Mouse (Mus musculus) kidney, adult 2 months (tissue): Measurements from ENCODE around the gene Myo1a. TPM values are rescaled to one million over a fixed set of nuclear protein-coding genes. Genes with fewer than 3 reads are reported as not detected.

Experiments
- DNase-seq: peaks from one replicate; pipeline ENCODE4 v3.0.0; 2021
- H3K27ac ChIP-seq: fragments of 200-500 bp; 2 replicates; pipeline ENCODE4 v1.5.1; 2012; ENCODE audit warnings: low read depth, low read length, control low read depth, inconsistent platforms; ENCODE audit not compliant: insufficient read depth
- H3K27me3 ChIP-seq: fragments of 200-500 bp; replicated peaks from 2 replicates; pipeline ENCODE4 v1.6.1; 2012; ENCODE audit warnings: mild to moderate bottlenecking, moderate library complexity, low read length, inconsistent platforms; ENCODE audit not compliant: control insufficient read depth, insufficient read depth
- H3K36me3 ChIP-seq: fragments of 200-500 bp; 2 replicates; pipeline ENCODE4 v1.6.1; 2012; ENCODE audit warnings: mild to moderate bottlenecking, moderate library complexity, low read length, inconsistent platforms; ENCODE audit not compliant: control insufficient read depth, insufficient read depth
- H3K4me1 ChIP-seq: fragments of 200-500 bp; 2 replicates; pipeline ENCODE4 v1.6.1; 2011; ENCODE audit warnings: low read length; ENCODE audit not compliant: control insufficient read depth, insufficient read depth
- H3K4me3 ChIP-seq: fragments of 200-500 bp; 2 replicates; pipeline ENCODE4 v1.5.1; 2011; ENCODE audit warnings: mild to moderate bottlenecking, low read depth, low read length, control low read depth; ENCODE audit not compliant: insufficient read depth
- CTCF ChIP-seq: fragments of 200-500 bp; conservative IDR thresholded peaks from 2 replicates; pipeline ENCODE4 v1.5.1; 2011; ENCODE audit warnings: low read depth, mild to moderate bottlenecking, control low read depth, low read length, moderate library complexity, mixed read lengths; ENCODE audit not compliant: insufficient read depth, insufficient read length
- POLR2A ChIP-seq: fragments of 200-500 bp; IDR thresholded peaks from one replicate; pipeline ENCODE4 v1.6.1; 2011; ENCODE audit warnings: low read depth, low read length, control low read depth
- WGBS: fragments of 180-500 bp; shearing (Covaris S2); methylation state at CpG from one replicate; pipeline ENCODE4 v1.1.7; 2018; 5-methylcytosine and 5-hydroxymethylcytosine counted together
- polyA plus RNA-seq: library from polyadenylated mRNA; depleted of rRNA; stranded (reverse); fragments of >200 nt; gene quantifications from 2 replicates; pipeline ENCODE4 v1.2.3, GENCODE M21; 2012

Myo1a gene
- polyA plus RNA-seq, 1 experiment, result 0.06 TPM

- TF ChIP-seq CTCF, result no peak
- TF ChIP-seq POLR2A, result no peak
- DNase-seq, result no peak
These were observed 29.0 kb upstream of the Myo1a start for GRCm38 (mm10) chr10:127675859-127676398.

GRCm38 (mm10) chr10:127676691-127677548, 28.1 kb upstream of the Myo1a start:
- peak; percentile 98 for DNase-seq
- WGBS, result under 1% methylated on average over 71 of the region's 71 CpGs
- Histone ChIP-seq H3K27me3 (no peaks in the 10 kb centered on the region), H3K27ac (peak overlapping the region; percentile 73; the same call in 1 of the 2 replicates), H3K4me3 (peak overlapping the region; percentile 70), H3K4me1 (no peaks in the 10 kb centered on the region; the same call in 1 of the 2 replicates), H3K36me3 (no peaks in the 10 kb centered on the region)
- no peak for TF ChIP-seq CTCF
- TF ChIP-seq POLR2A, result no peak

More at GRCm38 (mm10) chr10:127675859-127676398, 29.0 kb upstream of the Myo1a start:
- WGBS, result 39% methylated on average over 5 of the region's 5 CpGs
- H3K27ac ChIP-seq, result no peak overlapping the region; the same call in 1 of the 2 replicates
- no peaks in the 10 kb centered on the region for H3K27me3 ChIP-seq
- no peak overlapping the region; the same call in 1 of the 2 replicates for H3K4me3 ChIP-seq
- H3K4me1 ChIP-seq, result no peaks in the 10 kb centered on the region; the same call in 1 of the 2 replicates
- no peaks in the 10 kb centered on the region for H3K36me3 ChIP-seq

GRCm38 (mm10) chr10:127677591-127678336, 27.2 kb upstream of the Myo1a start:
- no peaks in the 10 kb centered on the region for H3K27me3 ChIP-seq
- WGBS, result 8% methylated on average over 14 of the region's 14 CpGs
- no peak overlapping the region for H3K27ac ChIP-seq
- no peaks in the 10 kb centered on the region for H3K36me3 ChIP-seq
- peak; percentile 85 for DNase-seq
- no peaks in the 10 kb centered on the region; the same call in 1 of the 2 replicates for H3K4me1 ChIP-seq
- H3K4me3 ChIP-seq, result peak overlapping the region; percentile 70
- TF ChIP-seq POLR2A (no peak), CTCF (peak; percentile 97)

GRCm38 (mm10) chr10:127679208-127679607, 25.8 kb upstream of the Myo1a start:
- TF ChIP-seq POLR2A (no peak), CTCF (no peak)
- no peak overlapping the region for H3K27ac ChIP-seq
- H3K36me3 ChIP-seq, result no peaks in the 10 kb centered on the region
- no peaks in the 10 kb centered on the region for H3K27me3 ChIP-seq
- H3K4me3 ChIP-seq, result no peak overlapping the region
- 100% methylated on average over 1 of the region's 1 CpGs for WGBS
- no peaks in the 10 kb centered on the region; the same call in 1 of the 2 replicates for H3K4me1 ChIP-seq
- DNase-seq, result no peak

GRCm38 (mm10) chr10:127679881-127680280, 25.1 kb upstream of the Myo1a start:
- Histone ChIP-seq H3K27ac (no peak overlapping the region), H3K4me3 (no peak overlapping the region), H3K4me1 (no peaks in the 10 kb centered on the region; the same call in 1 of the 2 replicates), H3K27me3 (no peaks in the 10 kb centered on the region), H3K36me3 (no peaks in the 10 kb centered on the region)
- 76% methylated on average over 3 of the region's 3 CpGs for WGBS
- no peak for DNase-seq
- no peak for TF ChIP-seq CTCF
- no peak for TF ChIP-seq POLR2A

- Histone ChIP-seq H3K27me3 (no peaks in the 10 kb centered on the region), H3K4me1 (no peaks in the 10 kb centered on the region), H3K27ac (no peak overlapping the region), H3K4me3 (no peak overlapping the region), H3K36me3 (no peaks in the 10 kb centered on the region)
- no peak for DNase-seq
- no peak for TF ChIP-seq CTCF
- 88% methylated on average over 6 of the region's 6 CpGs for WGBS
These were observed 22.1 kb upstream of the Myo1a start for GRCm38 (mm10) chr10:127682886-127683285.

- H3K27ac ChIP-seq, result no peak overlapping the region
- H3K36me3 ChIP-seq, result no peaks in the 10 kb centered on the region
- 17% methylated on average over 1 of the region's 1 CpGs for WGBS
These were observed 13.9 kb upstream of the Myo1a start for GRCm38 (mm10) chr10:127691053-127691452.

More at GRCm38 (mm10) chr10:127691053-127691452, 13.9 kb upstream of the Myo1a start:
- DNase-seq, result no peak
- TF ChIP-seq CTCF (no peak), POLR2A (no peak)
- no peaks in the 10 kb centered on the region for H3K4me1 ChIP-seq
- no peaks in the 10 kb centered on the region for H3K27me3 ChIP-seq
- no peak overlapping the region for H3K4me3 ChIP-seq
